Mouse (Mus musculus) cerebellum, adult 2 months (tissue): ENCODE measurements around the gene Ppp3cb. TPM values are rescaled to one million over a fixed set of nuclear protein-coding genes. Genes with fewer than 3 reads are reported as not detected.
"Not testable (repeated sequence)": the region's sequence is repeated elsewhere in the genome, so short reads cannot be mapped to it uniquely, and the experiment has no call there.

Experiments
- DNase-seq, 2 experiments: peaks; one replicate each; pipeline ENCODE4 v3.0.0; 2021
- H3K27ac ChIP-seq: fragments of 200-500 bp; 2 replicates; pipeline ENCODE4 v1.5.1; 2012; ENCODE audit warnings: low read length, control low read depth, inconsistent platforms; ENCODE audit not compliant: insufficient read depth
- H3K27me3 ChIP-seq: fragments of 200-500 bp; 2 replicates; pipeline ENCODE4 v1.6.1; 2012; ENCODE audit warnings: inconsistent platforms, mild to moderate bottlenecking, low read length, moderate library complexity; ENCODE audit not compliant: control insufficient read depth, insufficient read depth
- H3K4me1 ChIP-seq: fragments of 200-500 bp; 2 replicates; pipeline ENCODE4 v1.6.1; 2011; ENCODE audit warnings: low read length; ENCODE audit not compliant: control insufficient read depth, insufficient read depth
- H3K4me3 ChIP-seq: fragments of 200-500 bp; replicated peaks from 2 replicates; pipeline ENCODE3; 2011; ENCODE audit warnings: mild to moderate bottlenecking, low read depth, low read length, control low read depth; ENCODE audit not compliant: insufficient read depth
- CTCF ChIP-seq: fragments of 200-500 bp; IDR thresholded peaks from 2 replicates; pipeline ENCODE4 v1.5.1; 2011; ENCODE audit warnings: low read depth, mild to moderate bottlenecking, control low read depth, low read length, moderate library complexity, borderline replicate concordance; ENCODE audit not compliant: insufficient read depth
- POLR2A ChIP-seq: fragments of 200-500 bp; IDR thresholded peaks from 2 replicates; pipeline ENCODE4 v1.6.1; 2011; ENCODE audit warnings: low read length, control low read depth, borderline replicate concordance; ENCODE audit not compliant: insufficient read depth
- WGBS: fragments of 180-500 bp; shearing (Covaris S2); methylation state at CpG from one replicate; pipeline ENCODE4 v1.1.7; 2018; 5-methylcytosine and 5-hydroxymethylcytosine counted together
- polyA plus RNA-seq: library from polyadenylated mRNA; depleted of rRNA; stranded (reverse); fragments of >200 nt; gene quantifications from 2 replicates; pipeline ENCODE4 v1.2.3, GENCODE M21; 2012; rRNA removed

Ppp3cb gene
- polyA plus RNA-seq, result 141 and 142 TPM in 2 replicates

GRCm38 (mm10) chr14:20546415-20546814, at the start of gene Ppp3cb:
Gene Ppp3cb, minus strand, starts transcription at chr14:20546573.
- DNase-seq, result peak; percentile 81 to 83
- peak within 1 kb of the TSS; percentile 90 for H3K4me3 ChIP-seq
- under 1% methylated on average over 29 of the region's 29 CpGs for WGBS
- TF ChIP-seq POLR2A (peak; percentile 46; the same call in 1 of the 2 replicates), CTCF (no peak)
- peak within 1 kb of the TSS; percentile 37 for H3K27ac ChIP-seq
- H3K4me1 ChIP-seq, result no peaks in the 10 kb centered on the region; the same call in 1 of the 2 replicates
- no peaks in the 10 kb centered on the region for H3K27me3 ChIP-seq

- Histone ChIP-seq H3K27me3 (no peaks in the 10 kb centered on the region), H3K4me3 (no peak overlapping the region), H3K4me1 (peaks cover 8% of the 10 kb centered on the region), H3K27ac (peak overlapping the region; percentile 63)
- TF ChIP-seq CTCF (no peak), POLR2A (no peak)
- WGBS, result 30% methylated on average over 3 of the region's 3 CpGs
- DNase-seq, result peak; percentile 37 to 51
Measured at GRCm38 (mm10) chr14:20595781-20596180, 49.4 kb upstream of the Ppp3cb start.

GRCm38 (mm10) chr14:20587458-20587857, 41.1 kb upstream of the Ppp3cb start:
- no peak overlapping the region for H3K27ac ChIP-seq
- TF ChIP-seq CTCF, result no peak
- no peak for TF ChIP-seq POLR2A
- 89% methylated on average over 5 of the region's 5 CpGs for WGBS
- no peaks in the 10 kb centered on the region for H3K27me3 ChIP-seq
- H3K4me3 ChIP-seq, result no peak overlapping the region
- DNase-seq, result no peak
- no peaks in the 10 kb centered on the region for H3K4me1 ChIP-seq

- TF ChIP-seq CTCF (no peak), POLR2A (no peak)
- no peak for DNase-seq
- WGBS, result 48% methylated on average over 6 of the region's 6 CpGs
Measured at GRCm38 (mm10) chr14:20578822-20579407, 32.5 kb upstream of the Ppp3cb start.

GRCm38 (mm10) chr14:20576179-20576578, 29.8 kb upstream of the Ppp3cb start:
- H3K4me3 ChIP-seq, result no peak overlapping the region
- WGBS, result 52% methylated on average over 7 of the region's 7 CpGs
- TF ChIP-seq CTCF (peak; percentile 50; the same call in 1 of the 2 replicates), POLR2A (no peak)
- peak; percentile 69 to 75 for DNase-seq
- H3K4me1 ChIP-seq, result no peaks in the 10 kb centered on the region
- no peak overlapping the region for H3K27ac ChIP-seq
- H3K27me3 ChIP-seq, result no peaks in the 10 kb centered on the region

More at GRCm38 (mm10) chr14:20578822-20579407, 32.5 kb upstream of the Ppp3cb start:
- no peak overlapping the region for H3K27ac ChIP-seq
- no peaks in the 10 kb centered on the region for H3K27me3 ChIP-seq
- H3K4me3 ChIP-seq, result no peak overlapping the region
- H3K4me1 ChIP-seq, result no peaks in the 10 kb centered on the region

- H3K27me3 ChIP-seq, H3K27ac ChIP-seq, H3K4me3 ChIP-seq, DNase-seq, H3K4me1 ChIP-seq: not testable (repeated sequence)
- WGBS, result 87% methylated on average over 3 of the region's 3 CpGs
Measured at GRCm38 (mm10) chr14:20573196-20573595, 26.8 kb upstream of the Ppp3cb start.

GRCm38 (mm10) chr14:20565256-20566021, 19.1 kb upstream of the Ppp3cb start:
- no peaks in the 10 kb centered on the region for H3K27me3 ChIP-seq
- TF ChIP-seq CTCF (no peak), POLR2A (no peak)
- no peak for DNase-seq
- no peak overlapping the region for H3K4me3 ChIP-seq
- no peaks in the 10 kb centered on the region for H3K4me1 ChIP-seq
- no peak overlapping the region for H3K27ac ChIP-seq
- 86% methylated on average over 9 of the region's 9 CpGs for WGBS

- WGBS, result 68% methylated on average over 12 of the region's 12 CpGs
- TF ChIP-seq POLR2A (no peak), CTCF (no peak)
- H3K27me3 ChIP-seq, result no peaks in the 10 kb centered on the region
- no peak overlapping the region for H3K4me3 ChIP-seq
- no peak overlapping the region for H3K27ac ChIP-seq
- no peak for DNase-seq
- no peaks in the 10 kb centered on the region for H3K4me1 ChIP-seq
Measured at GRCm38 (mm10) chr14:20564692-20565091, 18.3 kb upstream of the Ppp3cb start.

- TF ChIP-seq CTCF (no peak), POLR2A (no peak)
- H3K27ac ChIP-seq, result no peak overlapping the region
- no peak overlapping the region for H3K4me3 ChIP-seq
- no peaks in the 10 kb centered on the region for H3K27me3 ChIP-seq
- no peaks in the 10 kb centered on the region for H3K4me1 ChIP-seq
- no peak for DNase-seq
- 87% methylated on average over 5 of the region's 5 CpGs for WGBS
Measured at GRCm38 (mm10) chr14:20561897-20562296, 15.5 kb upstream of the Ppp3cb start.
